Mouse (Mus musculus) lung, postnatal 0 days (tissue): ENCODE measurements around the gene Plxdc1.

ENCODE experiments used
- CTCF ChIP-seq: IDR thresholded peaks from 2 replicates; pipeline ENCODE4 v1.5.1; 2016; ENCODE audit warnings: antibody characterized with exemption, mild to moderate bottlenecking
- EP300 ChIP-seq: IDR thresholded peaks from 2 replicates; pipeline ENCODE4 v1.6.1; 2016; ENCODE audit warnings: antibody characterized with exemption, mild to moderate bottlenecking, control low read depth

- TF ChIP-seq EP300 (no peak), CTCF (peak; percentile 92)
Observed at GRCm38 (mm10) chr11:98031443-98031770, 45.2 kb upstream of the Plxdc1 start.
